ENCODE assay signal across 25 mouse cellular contexts in genomic region chr12:36190343-36190742, GRCm38 (mm10). TPM values are rescaled to one million over a fixed set of nuclear protein-coding genes. Genes with fewer than 3 reads are reported as not detected.
DNase-seq lines count a peak whose midpoint lies in the region; ATAC-seq lines count a peak whose summit lies in the region.
"Had no signal": no experiment of that assay in that cellular context is flagged by ENCODE, and none has a peak within 500 bp of the region (broad histone marks: within the 10 kb centered on the region; RNA-seq: fewer than 3 reads in every experiment).

No protein-coding gene starts in this region.

- peaks cover 83% of the 10 kb centered on the region for H3K36me3 ChIP-seq in hindbrain, embryonic 10.5 days

- H3K4me3 ChIP-seq in hindbrain, embryonic 10.5 days = no peak overlapping the region
- H3K4me3 ChIP-seq: heart, adult 2 months; hindbrain, embryonic 15.5 days; limb, embryonic 12.5 days; neural tube, embryonic 15.5 days had no signal

- no peak overlapping the region for H3K27ac ChIP-seq in hindbrain, embryonic 10.5 days
- H3K27ac ChIP-seq: heart, adult 2 months; hindbrain, embryonic 15.5 days; limb, embryonic 12.5 days; macrophage; neural tube, embryonic 15.5 days had no signal

- no peaks in the 10 kb centered on the region for H3K4me1 ChIP-seq in hindbrain, embryonic 10.5 days (replicated peaks)
- H3K4me1 ChIP-seq: hindbrain, embryonic 15.5 days; limb, embryonic 12.5 days; neural tube, embryonic 15.5 days had no signal

- no peaks in the 10 kb centered on the region for H3K9me3 ChIP-seq in hindbrain, embryonic 10.5 days
- H3K9me3 ChIP-seq: hindbrain, embryonic 15.5 days; limb, embryonic 12.5 days; neural tube, embryonic 15.5 days had no signal

- DNase-seq in spleen, postnatal 36 days (ENCODE audit: low spot score in 2 of 2) = peak; percentile 27 to 33
- DNase-seq in spleen, adult 12 weeks (ENCODE audit: low spot score) = no peak
- peak; percentile 8 for DNase-seq in CD4-positive helper T cell, adult 2 months (ENCODE audit: low read depth, low spot score)
- peak; percentile 21 for DNase-seq in T-cell, adult 2 months (ENCODE audit: low spot score)
- no peak for DNase-seq in heart, adult 18-20 months
- DNase-seq in urinary bladder, postnatal 36 days (ENCODE audit: low spot score in 2 of 2) = no peak
- DNase-seq in hindbrain, embryonic 10.5 days (ENCODE audit: low spot score) = no peak
- DNase-seq: adrenal gland, adult 8-10 months; cerebellum, adult 18-20 months; cerebellum, postnatal 25 days; embryo, embryonic 11 days; heart, adult 2 months; heart, postnatal 36 days; kidney, adult 9 months; kidney, postnatal 25 days; layer of hippocampus, postnatal 36 days; lung, adult 2 months had no signal

- peak; percentile 80 for ATAC-seq in inflammation-experienced regulatory T-cells, adult 6 months
- ATAC-seq: forebrain, embryonic 14.5 days; intestine, embryonic 16.5 days; Patski had no signal

- WGBS in hindbrain, embryonic 10.5 days = 93% methylated on average over 5 of the region's 5 CpGs

- no peaks in the 10 kb centered on the region for H3K27me3 ChIP-seq in hindbrain, embryonic 10.5 days (ENCODE audit: insufficient read depth, poor library complexity, severe bottlenecking)
- H3K27me3 ChIP-seq: hindbrain, embryonic 15.5 days; limb, embryonic 12.5 days; neural tube, embryonic 15.5 days; Patski had no signal

RNA-seq across cellular contexts. Expression of gene Bzw2, which starts 32.5 kb away (rescaled TPM):
- 100 to 1,000 TPM; 133 to 204 (median 162) TPM for polyA plus RNA-seq in inflammation-experienced regulatory T-cells, adult 6 months (2017; shearing (Covaris generic))
- total RNA-seq in heart, adult 18-20 months (2021) = 100 to 1,000 TPM; 192 to 199 TPM
- 258 and 260 TPM in 2 replicates for polyA plus RNA-seq in hindbrain, embryonic 10.5 days (2016; fragmentation: Nextera tagmentation; extraction: Ambion mirVana)

RNA-seq across cellular contexts. Expression of gene Ankmy2, which starts 33.4 kb away (rescaled TPM):
- 10 to 100 TPM; 37.6 to 51.3 (median 47.3) TPM for polyA plus RNA-seq in inflammation-experienced regulatory T-cells, adult 6 months (2017; shearing (Covaris generic))
- total RNA-seq in heart, adult 18-20 months (2021) = 10 to 100 TPM; 12.7 to 14.6 TPM
- 20.5 and 23.3 TPM in 2 replicates for polyA plus RNA-seq in hindbrain, embryonic 10.5 days (2016; fragmentation: Nextera tagmentation; extraction: Ambion mirVana)

Comparison
In these comparisons a context has a peak if more than half of its experiments do, and no peak if none do; other contexts are left out.
1. DNase-seq: peak in spleen, postnatal 36 days (2 of 2), CD4-positive helper T cell, adult 2 months (single experiment) and T-cell, adult 2 months (single experiment); none in spleen, adult 12 weeks (single experiment), heart, adult 18-20 months (0 of 2), urinary bladder, postnatal 36 days (0 of 2) and hindbrain, embryonic 10.5 days (single experiment).